Mouse (Mus musculus) heart, adult 18-20 months (tissue): ENCODE measurements around the gene Sash3. TPM values are rescaled to one million over a fixed set of nuclear protein-coding genes. Genes with fewer than 3 reads are reported as not detected.
"Not testable (repeated sequence)": the region's sequence is repeated elsewhere in the genome, so short reads cannot be mapped to it uniquely, and the experiment has no call there.

Source experiments
- DNase-seq, 2 experiments: peaks; one replicate each; pipeline ENCODE4 v3.0.0; 2021 to 2022; ENCODE audit warnings: mixed read lengths in 1 of 2
- total RNA-seq, 2 experiments: library from RNA; stranded (reverse); gene quantifications; 2 replicates each; pipeline ENCODE4 v1.2.3; 2021

Sash3 gene
- total RNA-seq, 2 experiments from 2014 or later = 1.0 to 4.1 TPM

DNA sequence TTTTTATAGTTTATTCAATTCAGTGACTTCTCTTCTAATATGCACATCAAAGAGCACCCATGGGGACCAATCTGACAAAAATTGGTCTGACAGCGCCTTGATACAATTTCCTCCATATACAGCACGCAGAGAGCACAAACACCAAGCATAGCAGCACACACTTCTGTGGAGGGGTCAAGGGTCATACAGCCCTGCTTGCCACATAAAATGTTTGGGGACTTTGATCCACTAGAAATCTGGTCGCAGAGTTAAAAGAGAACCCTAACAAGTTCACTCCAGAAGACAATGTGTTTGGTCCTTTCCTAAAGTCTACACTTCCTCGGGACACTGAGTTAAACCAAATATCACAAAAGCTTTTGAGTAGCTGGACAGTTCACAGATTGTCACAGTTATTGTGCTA lies 56.8 kb downstream of the Sash3 start:
- DNase-seq = no peak

DNA sequence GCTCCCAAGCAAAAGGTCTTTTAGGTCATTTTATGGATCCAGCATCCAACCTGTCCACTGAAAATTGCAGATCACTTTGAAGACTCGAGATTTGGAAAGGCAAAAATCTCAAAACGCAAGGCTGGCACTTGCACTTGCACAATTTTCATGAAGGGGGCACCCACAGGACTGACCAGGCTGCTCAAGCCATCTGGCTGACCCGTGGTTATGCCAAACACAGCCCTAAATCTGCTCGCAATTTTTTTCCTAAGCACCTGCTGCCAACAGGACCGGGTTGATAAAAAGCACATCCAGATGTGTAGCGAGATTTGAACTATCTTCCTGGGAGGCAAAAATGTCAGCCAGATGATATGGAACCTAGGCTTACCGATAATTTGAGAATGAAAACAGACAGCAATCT lies 57.5 kb downstream of the Sash3 start:
- no peak for DNase-seq

DNA sequence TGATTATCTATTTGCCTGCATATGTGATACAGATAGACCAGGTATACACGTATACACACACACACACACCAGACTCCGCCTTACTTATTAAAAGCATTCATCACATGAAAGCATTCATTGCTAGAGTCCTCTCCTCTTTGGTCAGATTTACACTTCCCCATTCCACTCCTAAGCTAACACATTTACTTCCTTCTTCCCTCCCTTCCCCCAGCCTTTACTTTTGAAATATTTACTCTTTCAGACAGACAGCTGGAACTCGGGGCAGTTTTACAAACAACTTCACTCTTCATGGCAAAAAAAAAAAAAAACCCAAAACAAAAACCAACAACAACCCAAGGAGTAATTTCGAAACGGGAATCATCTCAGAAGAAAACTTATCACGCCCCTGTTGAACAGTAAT lies 58.2 kb downstream of the Sash3 start:
- DNase-seq = no peak

DNA sequence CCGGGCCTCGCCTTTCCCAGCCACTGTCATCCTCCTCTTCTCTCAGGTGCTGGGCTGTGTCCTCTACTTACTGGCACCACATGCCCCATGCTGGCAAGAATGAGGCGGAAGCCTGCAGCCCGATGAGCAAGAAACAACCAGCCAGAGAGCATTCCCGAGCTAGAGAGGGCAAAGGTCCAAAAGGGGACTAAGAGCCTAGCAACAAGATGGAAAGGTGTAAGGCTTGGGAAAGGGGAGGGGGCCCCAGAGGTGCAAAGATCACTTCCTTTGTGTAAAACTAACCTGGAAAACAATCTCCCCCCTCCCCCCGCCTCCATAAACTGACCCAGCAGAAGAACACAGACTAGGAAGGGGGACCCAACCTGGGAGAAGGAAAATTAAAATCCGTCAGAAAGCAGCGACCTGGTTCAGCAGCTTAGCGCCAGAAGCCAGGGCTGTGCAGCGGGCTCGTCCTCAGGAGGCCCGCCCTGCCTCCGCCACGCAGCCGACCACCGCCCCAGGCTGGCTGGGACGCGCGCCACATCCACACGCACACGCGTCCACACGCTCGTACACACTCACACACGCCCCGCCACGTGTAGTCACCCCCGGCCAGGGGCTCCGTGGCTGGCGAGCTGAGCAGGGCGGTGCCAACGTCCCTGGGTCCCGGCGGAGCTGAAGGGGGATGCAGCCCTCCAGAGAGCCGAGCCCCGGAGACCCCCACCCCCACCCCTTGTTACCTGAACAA lies 61.7 kb downstream of the Sash3 start:
- peak; percentile 19 to 32 for DNase-seq

DNA sequence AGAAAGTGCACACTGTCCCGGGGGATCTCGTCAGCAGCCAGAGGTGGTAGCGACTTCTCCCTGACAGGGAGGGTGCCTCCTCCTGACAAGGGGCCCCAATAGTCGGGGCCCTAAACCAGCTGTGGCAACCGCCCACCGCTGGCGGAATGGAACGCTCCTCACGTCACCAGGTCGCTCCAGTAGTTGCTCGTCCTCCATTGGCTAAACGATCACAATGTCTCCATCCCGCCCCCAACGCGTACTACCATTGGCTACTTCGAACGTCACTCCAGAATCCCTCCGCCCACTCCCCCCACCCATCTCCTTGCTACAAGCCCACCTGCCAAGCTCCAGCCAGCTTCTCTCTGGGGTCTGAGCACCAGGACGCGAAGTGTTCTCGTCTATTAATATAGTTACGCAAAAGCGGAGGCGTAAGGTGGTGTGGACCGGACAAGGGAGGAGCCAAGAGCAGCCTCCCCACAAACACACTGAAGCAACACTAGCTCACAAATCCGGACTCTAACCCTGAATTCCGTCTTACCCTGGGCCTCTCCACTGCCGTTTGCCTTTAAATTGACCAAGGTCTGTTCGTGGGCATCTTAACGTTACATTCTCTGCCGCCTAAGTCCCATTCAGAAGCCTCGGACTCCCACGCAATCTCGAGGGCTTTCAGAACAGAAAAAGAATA lies 62.4 kb downstream of the Sash3 start, which contains the start of gene Zdhhc9:
Gene Zdhhc9 (minus strand): TSS at position 360 of the 667 bp plus-strand sequence.
- peak; percentile 91 to 92 for DNase-seq

DNA sequence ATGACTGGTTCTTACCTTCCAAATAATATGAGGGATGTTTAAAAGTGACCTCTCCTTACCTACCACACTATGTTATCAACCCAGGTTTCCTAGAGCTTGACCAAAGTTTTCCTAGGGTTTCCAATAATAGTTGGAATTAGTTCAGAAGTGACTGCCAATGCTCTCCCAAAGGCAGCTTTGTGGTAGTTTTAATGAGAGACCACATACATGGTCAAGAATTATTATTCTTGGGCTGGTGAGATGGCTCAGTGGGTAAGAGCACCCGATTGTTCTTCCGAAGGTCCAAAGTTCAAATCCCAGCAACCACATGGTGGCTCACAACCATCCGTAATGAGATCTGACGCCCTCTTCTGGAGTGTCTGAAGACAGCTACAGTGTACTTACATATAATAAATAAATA lies 63.5 kb downstream of the Sash3 start:
- not testable (repeated sequence) for DNase-seq

Other genes with a start within 250 kb of the Sash3 start
- 1 to 10 TPM; 8.1 to 9.2 TPM for gene Ocrl, start 234.0 kb upstream of the Sash3 start, total RNA-seq
- gene Apln, start 111.6 kb upstream of the Sash3 start, total RNA-seq = 10 to 100 TPM in 1 of 2 experiments, 1 to 10 TPM in 1; 4.6 to 15.9 TPM
- gene Xpnpep2, start 37.7 kb upstream of the Sash3 start, total RNA-seq = 1 to 10 TPM; 1.3 to 2.5 TPM
- gene Zdhhc9, start 62.4 kb downstream of the Sash3 start, total RNA-seq = 10 to 100 TPM; 28.1 to 37.1 TPM
- 10 to 100 TPM; 14.1 to 17.1 TPM for gene Utp14a, start 110.4 kb downstream of the Sash3 start, total RNA-seq
- gene Bcorl1, start 194.9 kb downstream of the Sash3 start, total RNA-seq = 1 to 10 TPM; 5.1 to 6.4 TPM